Mouse (Mus musculus) Patski (cell line): ENCODE results near the gene Rps27. TPM values are rescaled to one million over a fixed set of nuclear protein-coding genes. Genes with fewer than 3 reads are reported as not detected.

ENCODE experiments used
- ATAC-seq: fragments of 100-300 bp; one replicate; pipeline ENCODE4 v1.8.0; 2021
- CTCF ChIA-PET: fragments of 350-600 bp; sonication (Branson Sonifier 250); formaldehyde crosslinking; loops from one replicate; lab custom pipeline; 2022; ENCODE audit warnings: inconsistent platforms; lab: Charles Lee
- POLR2A ChIA-PET: fragments of 350-600 bp; sonication (Branson Sonifier 250); formaldehyde crosslinking; loops from one replicate; lab custom pipeline; 2022; ENCODE audit warnings: antibody characterized with exemption, inconsistent platforms; lab: Charles Lee
- DNase-seq: peaks from one replicate; pipeline ENCODE4 v3.0.0-alpha.2; 2011; ENCODE audit warnings: low read depth, low spot score
- H3K27me3 ChIP-seq: fragments of 371-371 bp; one replicate; pipeline ENCODE4 v1.5.1; 2021
- CTCF ChIP-seq: fragments of 100-300 bp; IDR thresholded peaks from one replicate; pipeline ENCODE4 v1.5.1; 2021
- in situ Hi-C: fragments of 300-500 bp; cut with MboI; formaldehyde crosslinking; loops from 3 replicates; pipeline ENCODE4 v1.11.1; 2018; ENCODE audit warnings: low pct_unique_long_range_greater_than_20kb, mixed read lengths
- polyA plus RNA-seq: library from polyadenylated mRNA; unstranded; gene quantifications from one replicate; pipeline ENCODE4 v1.2.3, GENCODE M21; 2021

Rps27 gene
- polyA plus RNA-seq, 1 experiment from 2014 or later = 2,084 TPM

GRCm38 (mm10) chr3:90250791-90251190, 37.3 kb upstream of the Rps27 start:
- CTCF ChIA-PET = interaction anchor here (1.5 kb wide), 1 partner anchor 12 kb away, joined by 3 read pairs; no protein-coding TSS in a partner anchor
- POLR2A ChIA-PET = interaction anchor here (0.6 to 1.7 kb wide), 3 partner anchors 11 to 17 kb away, joined by 5 to 7 read pairs (median 5); no protein-coding TSS in a partner anchor
- TF ChIP-seq CTCF = no peak
- in situ Hi-C loops = no loop called here
- ATAC-seq = no peak
- DNase-seq = no peak
- H3K27me3 ChIP-seq = no peaks in the 10 kb centered on the region

- no peak for TF ChIP-seq CTCF
- CTCF ChIA-PET = interaction anchor here (0.6 to 2.5 kb wide), 7 partner anchors 11 to 33 kb away, joined by 3 to 7 read pairs (median 4); partner anchors contain the start of gene Jtb
- ATAC-seq (peak; percentile 30), DNase-seq (no peak)
- no peaks in the 10 kb centered on the region for H3K27me3 ChIP-seq
- POLR2A ChIA-PET = interaction anchor here (0.6 to 3.4 kb wide), 8 partner anchors 8 to 93 kb away, joined by 3 to 18 read pairs (median 4); partner anchors contain the start of genes Jtb, Rab13 and Rps27
- in situ Hi-C loops = no loop called here
Measured at GRCm38 (mm10) chr3:90248746-90249100, 35.3 kb upstream of the Rps27 start.

- in situ Hi-C loops = no loop called here
- CTCF ChIA-PET = interaction anchor here (0.6 to 2.5 kb wide), 8 partner anchors 10 to 33 kb away, joined by 3 to 7 read pairs (median 4); partner anchors contain the start of gene Jtb
Measured at GRCm38 (mm10) chr3:90247960-90248745, 34.7 kb upstream of the Rps27 start, which contains the start of gene Slc39a1. Slc39a1 (plus strand) TSS chr3:90248172.

GRCm38 (mm10) chr3:90247630-90247959, 34.1 kb upstream of the Rps27 start:
- ChIA-PET CTCF (interaction anchor here (1.1 to 2.5 kb wide), 6 partner anchors 10 to 32 kb away, joined by 3 to 7 read pairs (median 5); partner anchors contain the start of gene Jtb), POLR2A (interaction anchor here (0.7 to 3.4 kb wide), 11 partner anchors 9 to 86 kb away, joined by 3 to 18 read pairs (median 4); partner anchors contain the start of genes Dennd4b, Jtb, Rab13 and Rps27)
- DNase-seq (peak; percentile 46), ATAC-seq (peak; percentile 8)
- in situ Hi-C loops = no loop called here
- TF ChIP-seq CTCF = no peak
- no peaks in the 10 kb centered on the region for H3K27me3 ChIP-seq

More at GRCm38 (mm10) chr3:90247960-90248745, 34.7 kb upstream of the Rps27 start, which contains the start of gene Slc39a1:
- no peak for TF ChIP-seq CTCF
- ATAC-seq (peak; percentile 91), DNase-seq (peak; percentile 95)
- H3K27me3 ChIP-seq = no peaks in the 10 kb centered on the region
- POLR2A ChIA-PET = interaction anchor here (0.6 to 3.4 kb wide), 11 partner anchors 9 to 92 kb away, joined by 3 to 18 read pairs (median 4); partner anchors contain the start of genes Dennd4b, Jtb, Rab13 and Rps27

- DNase-seq (no peak), ATAC-seq (no peak)
- TF ChIP-seq CTCF = no peak
- in situ Hi-C loops = no loop called here
- ChIA-PET CTCF (interaction anchor here (1.1 to 2.4 kb wide), 4 partner anchors 14 to 179 kb away, joined by 3 to 9 read pairs (median 4); partner anchors contain the start of gene Jtb), POLR2A (interaction anchor here (1.1 kb wide), 1 partner anchor 8 kb away, joined by 4 read pairs; the partner anchor contains the start of gene Crtc2)
- H3K27me3 ChIP-seq = no peaks in the 10 kb centered on the region
Measured at GRCm38 (mm10) chr3:90245406-90245805, 32.0 kb upstream of the Rps27 start.

- ChIA-PET CTCF (interaction anchor here (1.2 to 2.4 kb wide), 2 partner anchors 12 to 36 kb away, joined by 3 to 9 read pairs; partner anchors contain the start of gene Jtb), POLR2A (no interaction called here)
- in situ Hi-C loops = no loop called here
- no peak for TF ChIP-seq CTCF
- no peaks in the 10 kb centered on the region for H3K27me3 ChIP-seq
- DNase-seq = no peak
- ATAC-seq = no peak
Measured at GRCm38 (mm10) chr3:90242984-90243775, 29.7 kb upstream of the Rps27 start, which contains the start of gene Creb3l4. Creb3l4 (minus strand) TSS chr3:90243512.

- TF ChIP-seq CTCF = no peak
- POLR2A ChIA-PET = no interaction called here
- CTCF ChIA-PET = no interaction called here
- in situ Hi-C loops = no loop called here
- no peak for DNase-seq
- H3K27me3 ChIP-seq = no peaks in the 10 kb centered on the region
- no peak for ATAC-seq
Measured at GRCm38 (mm10) chr3:90241669-90242358, 28.4 kb upstream of the Rps27 start.

GRCm38 (mm10) chr3:90241251-90241650, 27.8 kb upstream of the Rps27 start:
- CTCF ChIA-PET = no interaction called here
- in situ Hi-C loops = no loop called here
- ATAC-seq (no peak), DNase-seq (no peak)
- H3K27me3 ChIP-seq = no peaks in the 10 kb centered on the region
- no peak for TF ChIP-seq CTCF
- POLR2A ChIA-PET = no interaction called here

- POLR2A ChIA-PET = interaction anchor here (1.7 to 2.5 kb wide), 2 partner anchors 12 to 16 kb away, joined by 9 to 18 read pairs; partner anchors contain the start of gene Slc39a1
- CTCF ChIA-PET = interaction anchor here (0.9 to 2.2 kb wide), 8 partner anchors 10 to 154 kb away, joined by 3 to 9 read pairs (median 4); partner anchors contain the start of genes Rab13, Rps27 and Slc39a1
- ATAC-seq = peak; percentile 99
- no peak for TF ChIP-seq CTCF
- in situ Hi-C loops = no loop called here
- peak; percentile 94 for DNase-seq
- no peaks in the 10 kb centered on the region for H3K27me3 ChIP-seq
Measured at GRCm38 (mm10) chr3:90231507-90232333, 18.3 kb upstream of the Rps27 start, which contains the start of gene Jtb. Jtb (plus strand) TSS chr3:90231597.
